Mouse (Mus musculus): ENCODE results near the gene Jchain.
"Not testable (repeated sequence)": the region's sequence is repeated elsewhere in the genome, so short reads cannot be mapped to it uniquely, and the experiment has no call there.

The Jchain gene

DNA sequence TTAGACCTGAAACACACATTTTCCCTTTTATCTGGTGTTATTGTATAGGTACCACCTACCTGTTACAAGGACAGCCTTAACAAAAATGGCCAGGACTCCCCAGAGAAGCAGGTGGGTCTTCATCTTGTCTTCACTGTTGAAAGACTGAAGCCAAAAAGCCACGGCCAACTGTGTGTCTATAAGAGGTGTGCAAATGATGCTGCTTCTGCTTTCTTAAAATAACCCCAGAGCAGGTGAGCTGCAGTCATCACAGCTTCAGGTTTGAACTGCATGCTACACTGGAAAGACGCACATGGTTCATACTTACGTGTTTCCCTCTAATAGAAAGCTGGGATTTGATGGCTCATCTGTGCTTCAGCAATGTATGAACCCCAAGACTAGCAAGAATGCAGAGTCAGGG, at the start of gene Jchain:
TSS of gene Jchain (minus strand) at position 235 of the 400 bp plus-strand sequence.
- DNase-seq, result no peak

DNA sequence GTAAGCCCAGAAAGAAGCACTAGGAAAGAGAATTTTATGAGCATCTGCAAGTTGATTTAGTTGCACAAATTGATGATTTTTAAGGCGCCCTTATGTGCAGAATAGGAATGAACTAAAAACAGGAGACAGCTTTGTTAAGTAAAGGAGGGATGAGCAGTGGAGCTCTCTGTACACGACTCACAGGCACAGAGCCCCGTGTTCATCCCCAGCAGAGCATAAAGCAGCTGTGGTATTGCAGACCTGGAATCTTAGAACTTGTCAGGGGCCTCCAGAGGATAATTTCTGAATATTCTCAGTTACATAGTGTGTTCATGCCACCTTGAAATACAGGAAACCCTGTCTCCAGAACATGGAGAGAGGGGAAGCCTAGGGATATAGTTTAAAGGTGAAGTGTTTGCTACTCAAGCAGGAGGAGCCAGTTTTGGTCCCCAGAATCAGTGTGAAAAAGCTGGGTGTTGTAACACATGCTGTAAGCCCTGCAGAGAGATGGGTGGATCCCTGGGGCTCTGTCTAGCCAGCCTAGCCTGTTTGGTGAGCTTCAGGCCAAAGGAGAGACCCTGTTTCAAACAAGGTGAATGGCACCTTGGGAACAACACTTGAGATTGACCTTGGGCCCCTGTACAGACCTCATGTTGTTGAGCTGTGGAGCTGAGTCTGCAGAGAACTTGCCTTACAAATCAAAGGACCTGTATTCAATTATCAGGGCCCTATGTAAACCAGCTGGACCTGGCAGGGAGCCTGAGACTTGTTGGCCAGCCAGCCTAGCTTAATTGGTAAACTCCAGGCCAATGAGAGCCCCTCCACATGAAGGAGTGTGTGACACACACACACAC, 48.0 kb upstream of the Jchain start:
- no peak for DNase-seq

DNA sequence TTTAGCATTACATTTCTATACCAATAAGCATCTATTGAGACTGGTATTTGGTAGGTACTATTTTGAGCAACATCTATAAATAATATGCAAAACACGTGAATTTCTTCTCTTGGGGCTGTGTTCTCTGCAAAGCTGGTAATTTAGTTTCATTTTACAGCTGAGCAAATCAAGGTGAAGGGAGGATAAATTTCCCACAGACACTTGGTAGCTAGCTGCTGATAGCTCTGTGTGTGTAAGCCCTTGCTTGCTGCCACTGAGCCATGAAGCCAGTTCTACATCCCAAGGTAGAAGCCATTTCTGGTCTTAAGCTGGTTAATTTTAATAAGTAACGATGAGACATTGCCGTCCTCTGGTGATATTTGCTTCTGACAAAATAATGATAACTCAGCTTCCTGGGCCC, 47.1 kb upstream of the Jchain start:
- DNase-seq, result no peak

DNA sequence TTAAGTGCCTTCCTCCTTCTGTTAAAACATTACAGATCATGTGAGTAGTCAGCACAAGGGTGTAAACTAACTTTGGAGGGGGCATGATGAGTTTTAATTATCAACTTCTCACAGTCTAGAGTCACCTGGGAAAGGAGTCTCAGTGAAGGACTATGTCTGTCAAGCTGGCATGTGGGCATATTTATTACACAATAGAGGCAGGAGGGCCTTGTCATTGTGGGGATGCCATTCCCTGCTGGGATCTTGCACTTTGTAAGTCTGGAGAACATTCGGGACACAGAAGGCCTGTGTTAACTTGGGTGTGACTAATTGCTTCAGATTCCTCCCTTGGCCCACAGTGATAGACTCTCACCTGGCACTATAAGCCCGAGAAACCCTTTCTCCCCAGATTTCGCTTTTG, 41.9 kb upstream of the Jchain start:
- no peak for DNase-seq

DNA sequence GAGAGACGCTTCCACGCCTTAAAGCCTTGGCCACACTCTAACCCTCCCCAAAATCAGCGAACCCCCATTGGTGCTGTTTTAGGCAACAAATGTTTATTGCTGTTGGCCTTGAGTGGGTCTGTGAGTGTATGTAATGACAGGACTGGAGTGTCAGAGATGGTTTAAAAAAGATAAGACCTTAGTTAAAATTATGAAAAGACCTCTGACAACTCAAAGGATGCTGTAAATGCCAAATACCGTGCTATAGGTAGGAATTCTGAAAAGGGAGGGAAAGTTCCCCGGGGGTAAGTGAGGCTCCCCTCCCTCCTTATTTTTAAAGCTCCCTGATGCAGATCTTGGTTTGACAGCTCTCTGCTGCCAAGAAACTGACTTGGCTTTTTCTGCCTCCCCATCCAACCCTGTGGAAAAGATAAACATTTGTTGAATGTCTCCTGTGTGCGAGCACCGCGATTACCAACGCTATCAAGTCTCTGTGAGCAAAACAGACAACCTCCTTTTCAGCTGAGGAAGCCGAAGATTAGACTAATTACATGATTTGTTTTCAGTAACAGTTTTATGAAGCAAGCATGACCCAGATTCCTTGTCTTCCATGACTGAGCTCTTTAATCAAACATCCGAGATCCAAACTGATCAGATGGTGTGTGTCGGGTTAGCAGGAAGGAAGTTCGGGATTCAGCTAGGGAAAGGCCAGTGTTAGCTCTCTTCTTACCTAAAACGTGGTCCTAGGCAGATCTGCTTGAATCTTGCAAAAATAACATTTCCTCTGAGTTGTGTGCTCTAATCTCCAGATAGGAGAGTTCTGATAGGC, 38.5 kb upstream of the Jchain start:
- no peak for DNase-seq

DNA sequence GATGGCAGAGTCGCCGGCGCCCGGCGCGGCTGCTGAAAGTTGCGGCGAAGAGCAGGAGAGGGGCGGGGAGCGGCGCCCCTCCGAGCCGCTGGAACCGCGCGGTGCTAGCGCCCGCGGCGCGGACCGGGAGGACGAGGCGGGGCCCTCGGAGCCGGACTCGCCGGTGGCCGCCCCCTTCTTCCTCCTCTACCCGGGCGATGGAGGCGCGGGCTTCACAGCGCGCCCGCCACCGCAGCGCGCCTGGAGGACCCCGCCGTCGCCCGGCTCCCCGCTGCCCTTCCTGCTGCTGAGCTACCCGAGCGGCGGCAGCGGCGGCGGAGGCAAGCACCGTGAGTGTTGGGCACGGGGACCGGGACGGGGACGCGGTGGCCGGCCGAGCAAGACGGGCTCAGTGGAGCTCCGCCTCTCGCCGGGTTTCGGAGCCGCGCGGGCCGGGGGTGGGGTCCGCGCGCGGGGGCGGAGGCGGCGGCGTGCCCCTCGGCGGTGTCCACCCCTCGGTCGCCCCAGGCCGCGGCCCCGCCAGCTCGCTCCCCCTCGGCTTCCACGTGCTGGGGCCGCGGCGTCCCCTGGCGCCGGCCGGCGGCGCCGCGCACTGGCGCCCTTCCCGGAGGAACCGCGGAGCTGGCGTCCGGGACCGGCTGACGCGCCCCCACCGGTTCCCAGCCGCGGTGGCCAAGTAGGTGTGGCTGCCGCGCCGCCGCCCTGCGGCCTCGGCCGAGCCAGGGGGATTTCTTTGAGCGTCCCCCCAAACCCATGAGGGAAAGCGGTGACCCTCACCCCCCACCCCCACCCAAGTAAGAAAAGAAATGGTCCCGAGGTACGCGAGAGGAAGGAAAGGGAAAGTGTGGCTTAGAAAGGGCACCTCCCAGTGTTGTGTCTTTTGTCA, 37.7 kb upstream of the Jchain start:
- peak; percentile 71 for DNase-seq

DNA sequence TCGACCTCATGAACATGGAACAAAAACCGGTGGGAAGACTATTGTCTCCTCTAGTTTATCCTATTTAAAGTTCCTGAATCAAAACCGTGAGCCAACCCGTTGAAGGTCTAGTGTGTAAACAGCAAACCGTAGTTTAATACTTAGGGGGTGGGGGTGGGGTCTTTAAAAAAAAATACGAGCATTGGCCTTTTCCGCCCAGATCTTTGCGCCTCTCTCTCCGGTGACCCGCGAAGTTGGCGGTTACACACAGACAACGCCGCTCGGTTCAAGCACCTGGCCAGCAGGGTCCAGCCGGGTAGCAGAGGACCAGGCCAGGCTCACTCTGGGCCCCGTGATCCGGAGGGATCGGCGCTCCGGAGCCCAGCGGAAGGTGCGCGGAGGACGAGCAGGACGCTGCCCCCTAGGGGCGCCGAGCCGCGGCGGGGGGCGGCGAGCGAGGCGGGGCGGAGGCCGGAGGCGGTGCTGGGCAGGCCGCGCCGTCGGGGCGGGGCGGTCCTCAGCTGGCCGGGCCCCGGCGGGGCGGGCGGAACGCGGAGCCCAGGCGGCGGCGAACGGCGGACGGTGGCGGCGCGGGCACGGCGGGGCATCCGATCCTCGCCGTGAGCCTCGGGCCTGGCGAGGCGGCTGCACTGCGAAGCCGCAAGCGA, 36.9 kb upstream of the Jchain start, which contains the start of gene Rufy3:
TSS of gene Rufy3 (plus strand) at position 540 of the 647 bp plus-strand sequence.
- peak; percentile 66 for DNase-seq

DNA sequence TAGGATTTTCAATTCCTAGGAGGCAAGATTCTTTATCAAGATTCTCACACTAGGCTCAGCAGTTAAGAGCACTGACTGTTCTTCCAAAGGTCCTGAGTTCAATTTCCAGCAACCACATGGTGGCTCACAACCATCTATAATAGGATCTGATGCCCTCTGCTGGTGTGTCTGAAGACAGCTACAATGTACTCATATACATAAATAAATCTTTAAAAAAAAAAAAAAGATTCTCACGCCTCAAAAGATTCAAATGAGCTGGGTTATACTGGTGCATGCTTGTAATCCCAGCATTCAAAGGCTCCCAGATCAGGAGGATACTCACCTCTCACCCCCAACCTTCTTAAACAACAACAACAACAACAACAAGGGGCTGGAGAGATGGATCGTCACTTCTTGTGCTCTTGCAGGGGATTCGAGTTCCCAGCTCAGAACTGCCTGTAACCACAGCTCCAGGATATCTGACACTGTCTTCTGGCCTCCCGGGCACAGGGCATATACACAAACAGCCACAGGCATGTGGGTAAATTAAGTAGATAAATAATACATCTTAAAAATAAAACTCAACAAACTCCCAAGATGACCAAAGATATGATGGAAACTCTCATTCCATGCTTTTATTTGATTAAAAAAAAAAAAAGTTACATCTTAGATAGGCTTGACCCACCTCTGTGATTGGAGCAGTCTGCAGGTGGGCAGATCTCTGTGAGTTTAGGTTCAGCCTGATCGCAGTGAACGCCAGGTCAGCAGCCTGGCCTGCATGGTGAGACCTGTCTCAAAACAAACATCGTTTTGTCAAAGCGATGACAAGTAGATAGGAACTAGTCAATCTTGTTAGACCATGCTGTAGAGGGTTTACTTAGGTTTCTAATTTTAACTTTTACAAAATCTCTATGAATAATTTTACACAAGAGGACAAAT, 35.4 kb upstream of the Jchain start:
- no peak for DNase-seq

DNA sequence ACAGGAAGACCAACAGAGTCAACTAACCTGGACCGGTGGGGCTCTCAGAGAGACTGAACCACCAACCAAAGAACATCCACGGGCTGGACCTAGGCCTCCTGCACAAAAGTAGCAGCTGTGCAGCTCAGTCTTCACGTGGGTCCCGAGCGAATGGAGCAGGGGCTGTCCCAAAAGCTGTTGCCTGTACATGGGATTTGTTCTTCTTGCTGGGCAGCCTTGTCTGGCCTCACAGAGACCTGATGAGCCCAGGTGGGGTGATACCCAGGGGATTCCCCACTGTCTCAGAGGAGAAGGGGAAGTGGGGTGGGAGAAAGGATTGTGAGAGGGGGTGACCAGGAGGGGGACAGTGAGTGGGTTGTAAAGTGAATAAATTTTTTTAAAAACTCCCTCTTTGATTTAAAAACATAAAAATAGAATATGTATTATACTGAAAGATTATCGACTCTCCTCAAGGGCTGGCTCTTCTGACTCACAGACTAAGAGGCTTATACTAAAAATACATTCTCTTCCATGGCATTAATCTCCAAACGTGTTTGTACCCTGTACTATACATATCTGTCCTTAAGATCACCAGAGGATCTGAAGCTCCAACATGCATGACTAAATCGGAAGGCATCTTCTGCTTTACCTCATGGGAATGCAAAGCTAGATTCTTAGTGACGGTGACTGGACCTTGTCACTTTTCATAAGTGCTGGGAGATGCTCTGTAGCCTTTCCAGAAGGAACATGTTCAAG, 33.6 kb upstream of the Jchain start:
- DNase-seq, result no peak

DNA sequence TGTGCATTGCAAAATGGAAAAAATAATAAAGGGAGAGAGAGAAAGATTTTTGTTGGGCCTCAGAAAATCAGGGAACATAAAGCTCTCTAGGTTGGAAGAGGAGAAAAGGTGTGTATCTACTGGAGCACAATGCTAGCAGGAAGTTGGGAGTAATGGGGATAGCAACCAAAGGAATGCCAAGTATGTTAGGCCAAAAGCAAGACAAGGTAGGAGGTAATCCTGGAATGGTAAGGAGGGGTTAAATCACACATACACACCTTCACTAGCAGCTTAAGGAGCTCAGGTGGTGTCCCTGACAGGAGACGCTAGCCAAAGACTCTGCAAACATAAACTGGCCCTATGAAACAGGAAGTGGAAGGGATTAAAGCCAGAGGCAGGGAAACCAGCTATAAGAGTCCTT, 31.3 kb upstream of the Jchain start:
- no peak for DNase-seq

DNA sequence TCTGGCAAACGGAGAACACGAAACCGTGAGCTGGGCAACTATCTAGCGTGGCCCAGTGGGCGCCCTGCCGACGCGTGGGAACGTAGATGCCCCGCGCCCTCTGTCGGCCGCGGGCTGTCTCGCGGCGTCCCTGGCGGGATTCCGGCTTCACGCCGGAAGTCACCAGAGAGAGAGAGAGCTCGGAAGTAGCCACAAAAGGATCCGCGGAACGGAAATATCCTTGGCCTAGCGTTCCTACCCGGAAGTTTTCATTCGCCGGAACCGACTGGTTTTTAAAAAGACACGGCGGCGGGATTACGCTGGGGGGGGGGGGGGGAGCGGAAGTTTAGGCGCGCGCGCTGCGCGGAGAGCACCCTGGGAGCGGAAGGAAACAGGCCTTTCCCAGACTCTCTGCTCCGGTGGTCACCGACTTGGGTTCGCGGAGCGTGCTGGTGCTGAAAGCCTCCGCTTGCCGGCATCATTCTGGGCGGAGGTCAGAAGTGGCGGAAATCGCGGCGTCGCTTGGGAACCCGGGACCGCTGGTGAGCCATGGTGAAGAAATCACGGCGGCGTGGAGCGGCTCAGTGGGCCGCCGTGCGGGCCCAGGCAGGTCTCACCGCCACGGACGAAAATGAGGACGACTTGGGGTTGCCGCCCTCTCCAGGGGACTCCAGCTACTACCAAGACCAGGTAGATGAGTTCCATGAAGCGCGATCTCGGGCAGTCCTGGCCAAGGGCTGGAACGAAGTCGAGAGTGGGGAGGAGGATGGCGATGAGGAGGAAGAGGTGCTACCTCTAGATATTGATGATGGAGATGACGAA, 26.6 kb upstream of the Jchain start, which contains the start of gene Utp3:
TSS of gene Utp3 (plus strand) at position 377 of the 801 bp plus-strand sequence.
- DNase-seq, result peak; percentile 94

DNA sequence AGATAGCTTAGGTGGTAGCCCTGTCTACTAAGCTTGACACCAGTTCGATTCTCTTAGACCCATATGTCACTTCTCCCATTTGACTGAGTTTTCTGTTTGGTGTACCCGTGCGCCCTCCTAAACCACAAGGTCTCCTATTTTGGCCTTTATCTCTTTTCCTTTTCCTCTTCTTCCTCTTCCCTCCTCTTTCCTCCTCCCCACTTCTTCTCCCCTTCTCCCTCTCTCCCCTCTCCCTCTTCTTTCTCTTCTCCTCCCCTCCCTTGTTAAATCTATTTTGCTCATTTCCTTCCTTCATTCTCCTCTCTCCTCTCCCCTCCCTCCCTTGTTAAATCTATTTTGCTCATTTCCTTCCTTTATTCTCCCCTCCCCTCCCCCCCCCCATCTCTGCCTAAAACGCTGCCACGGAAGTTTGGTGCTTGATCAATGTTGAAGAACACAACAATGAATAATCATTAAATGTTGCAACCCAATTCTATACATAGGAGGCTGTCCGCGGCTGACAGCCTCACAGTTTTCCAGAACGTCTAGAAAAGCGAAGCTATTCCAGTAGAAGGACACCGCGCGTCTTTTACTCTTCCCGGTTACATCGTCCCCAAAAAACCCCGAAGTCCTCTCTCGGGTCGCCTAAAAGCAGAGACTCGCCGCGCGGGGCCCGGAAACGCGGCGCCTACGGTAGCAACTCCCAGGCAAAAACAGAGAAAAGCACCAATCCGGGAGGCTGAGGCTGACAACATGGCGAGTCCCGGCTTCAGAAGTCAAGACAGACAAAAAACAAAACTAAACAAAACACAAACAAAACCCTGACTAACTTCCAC, 25.8 kb upstream of the Jchain start:
- DNase-seq, result no peak

DNA sequence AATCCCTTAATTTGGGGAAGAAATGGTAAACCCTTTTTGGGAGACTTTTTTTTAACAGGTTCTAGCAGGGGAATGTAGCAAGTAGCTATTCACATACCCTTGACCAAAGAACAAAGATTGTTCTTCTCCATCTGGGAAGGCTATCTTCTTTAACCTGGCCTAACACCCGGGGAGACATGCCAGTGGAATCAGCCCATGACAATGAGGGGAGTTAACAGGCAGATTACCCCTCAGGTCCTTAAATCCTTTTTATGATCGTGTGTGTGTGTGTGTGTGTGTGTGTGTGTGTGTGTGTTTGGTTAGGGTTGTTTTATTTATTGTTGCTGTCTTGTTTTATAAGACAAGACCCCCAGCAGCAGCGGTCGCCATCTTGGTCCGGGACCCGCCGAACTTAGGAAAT, 17.8 kb upstream of the Jchain start:
- no peak for DNase-seq

DNA sequence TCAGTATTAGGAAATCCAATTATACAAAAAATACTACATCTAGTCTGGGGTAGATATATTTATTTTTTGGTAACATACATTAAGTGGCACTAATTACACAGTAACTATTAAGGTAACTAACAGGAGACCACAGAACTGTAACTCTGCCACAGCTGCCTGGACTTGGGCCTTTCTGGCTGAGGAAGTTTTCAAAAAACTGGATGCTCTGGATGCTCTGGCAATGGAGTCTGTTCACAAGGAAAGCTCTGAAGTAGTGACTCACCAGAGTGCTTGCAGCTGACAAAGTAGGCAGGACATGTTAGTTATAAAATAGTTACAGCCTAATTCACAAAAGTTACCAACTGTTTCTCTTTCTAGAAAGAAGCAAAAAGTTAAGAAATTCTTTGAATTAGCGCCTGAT, 16.7 kb upstream of the Jchain start:
- not testable (repeated sequence) for DNase-seq

DNA sequence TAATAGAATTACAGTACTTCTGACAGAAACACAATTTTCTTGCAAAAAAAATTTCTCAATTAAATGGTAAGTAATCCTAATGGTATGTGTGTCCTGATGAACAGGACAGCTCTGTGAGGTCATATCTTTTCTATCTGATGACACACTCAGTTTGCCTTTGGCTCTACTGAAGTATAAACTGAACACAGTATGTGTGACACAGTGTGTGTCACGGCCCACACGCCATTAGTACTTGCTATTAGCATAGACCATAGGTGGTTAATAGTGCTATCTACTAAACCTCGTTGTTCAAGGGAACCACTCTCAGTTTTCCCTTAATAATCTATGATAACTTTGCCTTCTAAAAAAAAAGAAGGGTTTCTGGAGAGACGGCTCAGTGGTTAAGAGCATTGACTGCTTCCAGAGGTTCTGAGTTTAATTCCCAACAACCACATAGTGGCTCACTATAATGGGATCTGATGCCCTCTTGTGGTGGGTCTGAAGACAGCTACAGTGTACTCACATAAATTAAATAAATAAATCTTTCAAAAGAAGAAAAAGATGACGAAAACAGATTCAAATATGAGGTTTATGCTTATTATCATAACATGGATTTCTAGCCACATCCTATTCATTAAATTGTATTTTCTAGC, 15.1 kb upstream of the Jchain start:
- no peak for DNase-seq

DNA sequence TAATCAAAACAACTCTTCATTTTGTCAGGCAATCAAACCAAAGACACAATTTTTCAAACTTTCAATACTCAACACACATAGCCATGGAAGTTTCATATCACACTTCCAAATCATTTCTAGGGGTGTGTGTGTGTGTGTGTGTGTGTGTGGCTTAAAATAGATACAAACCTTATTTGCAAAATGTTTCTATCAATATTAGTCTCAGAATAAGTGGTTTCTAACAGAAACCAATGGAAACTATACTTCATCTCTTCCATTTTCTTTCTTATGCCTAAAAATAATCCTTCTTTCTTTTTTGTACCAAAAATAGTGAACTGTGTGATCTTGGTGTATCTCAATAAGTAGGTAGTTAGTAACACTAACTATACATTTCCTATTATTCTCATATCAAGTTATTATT, 13.2 kb upstream of the Jchain start:
- no peak for DNase-seq

DNA sequence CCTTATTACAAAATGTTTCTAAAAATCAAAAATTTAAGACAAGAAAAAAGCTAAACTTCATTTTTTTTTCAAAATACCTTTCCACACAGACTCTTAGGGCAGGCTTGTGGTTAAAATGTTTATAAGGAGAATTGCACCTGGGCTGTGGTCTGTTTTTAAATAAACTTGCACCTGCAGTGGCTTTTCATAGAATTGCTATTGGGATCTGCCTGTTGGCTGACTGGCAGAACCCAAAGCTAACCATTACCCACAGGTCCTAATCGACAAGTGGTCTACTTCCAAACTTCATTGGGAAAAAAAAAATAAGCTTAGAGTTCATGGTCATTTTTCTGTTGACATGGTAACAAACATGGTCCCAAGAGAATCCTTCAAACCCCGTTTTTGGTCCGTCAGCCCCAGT, 7.0 kb upstream of the Jchain start:
- DNase-seq, result no peak

DNA sequence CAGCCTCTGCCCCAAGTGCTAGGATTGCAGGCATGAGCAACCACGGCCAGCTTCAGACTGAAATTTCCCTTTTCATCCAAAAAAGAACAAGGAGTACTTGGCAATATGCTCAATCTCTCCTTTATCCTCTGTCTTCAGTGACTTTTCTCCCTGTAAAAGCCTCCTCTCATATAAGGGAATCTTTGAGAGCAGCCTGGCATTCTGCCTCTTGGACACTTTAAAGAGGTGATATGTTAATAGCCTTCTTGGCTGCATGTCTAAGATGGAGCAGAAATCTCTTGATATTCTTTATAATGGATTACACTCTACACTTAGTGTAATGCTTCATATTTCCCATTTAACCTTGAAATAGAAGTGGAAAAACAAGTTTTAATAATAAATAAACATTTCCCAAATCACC, 3.2 kb upstream of the Jchain start:
- DNase-seq, result no peak
